Mouse (Mus musculus): ENCODE results near the gene Katnbl1.

DNA sequence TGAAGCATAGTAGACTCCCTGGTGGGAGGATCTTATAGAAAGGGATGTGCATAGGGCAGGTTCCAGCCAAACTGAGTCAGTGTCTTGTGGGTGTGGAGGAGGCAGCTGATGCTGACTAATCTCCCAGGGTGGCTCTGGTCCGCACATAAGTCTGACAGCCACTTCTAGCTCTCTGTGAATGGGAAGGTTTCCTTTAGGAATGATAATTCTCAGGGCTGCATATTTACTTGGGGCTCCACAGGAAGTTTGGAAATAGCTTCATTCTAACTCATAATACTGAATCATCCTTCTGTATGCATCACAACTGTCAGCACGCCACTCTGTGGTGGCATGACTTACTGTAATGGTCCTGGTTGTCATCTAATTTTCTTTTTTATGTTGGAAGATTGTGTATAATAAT, 64.5 kb downstream of the Katnbl1 start:
- TF ChIP-seq CTCF (IDR thresholded peaks at IDR 0.05; ENCODE audit: extremely low read depth, insufficient read depth, insufficient read length, insufficient replicate concordance) = no peak
- TF ChIP-seq POLR2A (IDR thresholded peaks at IDR 0.05; ENCODE audit: low read depth, low read length) = no peak

All from spleen, adult 2 months (tissue).